Mouse (Mus musculus): Measurements from ENCODE around the gene Smim7. TPM values are rescaled to one million over a fixed set of nuclear protein-coding genes. Genes with fewer than 3 reads are reported as not detected.

Gene Smim7
- polyA plus RNA-seq (2015; fragmentation: Nextera tagmentation; extraction: Ambion mirVana): 122 TPM in 2 replicates

GRCm38 (mm10) chr8:72570633-72571610 lies at the start of gene Smim7:
TSS of gene Smim7 (minus strand) at chr8:72571088.
- peak; percentile 96 for ATAC-seq (ENCODE audit: low FRiP score, low read depth)
- H3K9ac ChIP-seq: peak within 1 kb of the TSS; percentile 62
- H3K4me2 ChIP-seq: peak within 1 kb of the TSS; percentile 87
- H3K4me1 ChIP-seq (replicated peaks): peaks cover 36% of the 10 kb centered on the region
- peaks cover 29% of the 10 kb centered on the region for H3K36me3 ChIP-seq
- no peaks in the 10 kb centered on the region for H3K9me3 ChIP-seq
- peak within 1 kb of the TSS; percentile 85 for H3K27ac ChIP-seq (replicated peaks)
- no peaks in the 10 kb centered on the region for H3K27me3 ChIP-seq
- H3K4me3 ChIP-seq: peak within 1 kb of the TSS; percentile 72
- WGBS: under 1% methylated on average over 52 of the region's 52 CpGs

- no peak overlapping the region for H3K4me2 ChIP-seq
- WGBS: 58% methylated on average over 2 of the region's 2 CpGs
- no peaks in the 10 kb centered on the region for H3K9me3 ChIP-seq
- no peaks in the 10 kb centered on the region for H3K4me1 ChIP-seq (replicated peaks)
- no peaks in the 10 kb centered on the region for H3K27me3 ChIP-seq
- H3K9ac ChIP-seq: no peak overlapping the region
- H3K36me3 ChIP-seq: no peaks in the 10 kb centered on the region
- no peak overlapping the region for H3K4me3 ChIP-seq
- H3K27ac ChIP-seq (replicated peaks): no peak overlapping the region
- no peak for ATAC-seq (ENCODE audit: low FRiP score, low read depth)
Observed at GRCm38 (mm10) chr8:72590198-72590597, 19.3 kb upstream of the Smim7 start.

GRCm38 (mm10) chr8:72589286-72589685 lies 18.4 kb upstream of the Smim7 start:
- H3K4me1 ChIP-seq (replicated peaks): no peaks in the 10 kb centered on the region
- no peak for ATAC-seq (ENCODE audit: low FRiP score, low read depth)
- H3K9ac ChIP-seq: no peak overlapping the region
- no peak overlapping the region for H3K4me3 ChIP-seq
- WGBS: 76% methylated on average over 7 of the region's 7 CpGs
- no peaks in the 10 kb centered on the region for H3K36me3 ChIP-seq
- H3K4me2 ChIP-seq: no peak overlapping the region
- no peaks in the 10 kb centered on the region for H3K27me3 ChIP-seq
- H3K27ac ChIP-seq (replicated peaks): no peak overlapping the region
- no peaks in the 10 kb centered on the region for H3K9me3 ChIP-seq

- Histone ChIP-seq H3K4me1 (replicated peaks) (no peaks in the 10 kb centered on the region), H3K27ac (replicated peaks) (no peak overlapping the region), H3K4me2 (no peak overlapping the region), H3K9me3 (no peaks in the 10 kb centered on the region), H3K36me3 (no peaks in the 10 kb centered on the region), H3K27me3 (no peaks in the 10 kb centered on the region), H3K9ac (no peak overlapping the region), H3K4me3 (no peak overlapping the region)
- 90% methylated on average over 10 of the region's 10 CpGs for WGBS
- no peak for ATAC-seq (ENCODE audit: low FRiP score, low read depth)
Observed at GRCm38 (mm10) chr8:72588865-72589264, 18.0 kb upstream of the Smim7 start.

GRCm38 (mm10) chr8:72587806-72588205 lies 16.9 kb upstream of the Smim7 start:
- Histone ChIP-seq H3K27ac (replicated peaks) (no peak overlapping the region), H3K4me1 (replicated peaks) (no peaks in the 10 kb centered on the region), H3K9me3 (no peaks in the 10 kb centered on the region), H3K9ac (no peak overlapping the region), H3K4me2 (no peak overlapping the region), H3K27me3 (no peaks in the 10 kb centered on the region), H3K36me3 (no peaks in the 10 kb centered on the region), H3K4me3 (no peak overlapping the region)
- WGBS: 67% methylated on average over 6 of the region's 6 CpGs
- ATAC-seq (ENCODE audit: low FRiP score, low read depth): no peak; the same call in 1 of the 2 replicates

- 84% methylated on average over 6 of the region's 6 CpGs for WGBS
- no peak for ATAC-seq (ENCODE audit: low FRiP score, low read depth)
- no peaks in the 10 kb centered on the region for H3K4me1 ChIP-seq (replicated peaks)
Observed at GRCm38 (mm10) chr8:72584390-72584789, 13.5 kb upstream of the Smim7 start.

GRCm38 (mm10) chr8:72583056-72583771 lies 12.3 kb upstream of the Smim7 start:
- Histone ChIP-seq H3K27me3 (no peaks in the 10 kb centered on the region), H3K36me3 (peaks cover 11% of the 10 kb centered on the region), H3K9me3 (no peaks in the 10 kb centered on the region), H3K9ac (no peak overlapping the region), H3K4me1 (replicated peaks) (no peaks in the 10 kb centered on the region), H3K27ac (replicated peaks) (no peak overlapping the region), H3K4me3 (no peak overlapping the region), H3K4me2 (no peak overlapping the region)
- 82% methylated on average over 7 of the region's 7 CpGs for WGBS
- no peak for ATAC-seq (ENCODE audit: low FRiP score, low read depth)

More at GRCm38 (mm10) chr8:72584390-72584789, 13.5 kb upstream of the Smim7 start:
- H3K27ac ChIP-seq (replicated peaks): no peak overlapping the region
- H3K4me2 ChIP-seq: no peak overlapping the region
- H3K9ac ChIP-seq: no peak overlapping the region
- no peaks in the 10 kb centered on the region for H3K27me3 ChIP-seq
- H3K9me3 ChIP-seq: no peaks in the 10 kb centered on the region
- H3K4me3 ChIP-seq: no peak overlapping the region
- H3K36me3 ChIP-seq: peaks cover 11% of the 10 kb centered on the region

GRCm38 (mm10) chr8:72579374-72579773 lies 8.5 kb upstream of the Smim7 start:
- 74% methylated on average over 9 of the region's 9 CpGs for WGBS
- no peak overlapping the region for H3K27ac ChIP-seq (replicated peaks)
- no peak for ATAC-seq (ENCODE audit: low FRiP score, low read depth)

DNA sequence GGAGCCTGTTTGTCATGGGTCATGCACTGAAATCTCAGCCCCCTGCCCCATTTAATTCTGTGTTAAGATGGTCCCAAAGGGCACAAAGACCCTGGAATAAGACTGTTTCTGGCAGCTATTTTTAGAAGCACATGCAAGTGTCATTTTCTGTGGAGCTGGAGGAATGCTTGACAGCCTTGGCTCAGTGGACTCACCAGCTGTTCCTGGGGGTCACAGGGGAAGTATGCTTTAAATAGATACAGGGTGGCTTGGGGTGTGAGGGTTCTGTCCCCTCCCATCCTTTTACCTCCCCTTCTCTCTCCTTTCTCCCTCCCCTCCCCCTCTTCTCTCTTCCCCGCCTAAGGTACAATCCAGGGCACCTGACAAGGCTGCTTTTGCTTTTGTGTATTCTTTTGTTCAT lies 7.1 kb upstream of the Smim7 start:
- no peak overlapping the region for H3K4me3 ChIP-seq
- WGBS: 63% methylated on average over 1 of the region's 1 CpGs
- no peaks in the 10 kb centered on the region for H3K9me3 ChIP-seq
- H3K4me2 ChIP-seq: no peak overlapping the region
- H3K27ac ChIP-seq (replicated peaks): no peak overlapping the region
- H3K36me3 ChIP-seq: peaks cover 11% of the 10 kb centered on the region
- no peaks in the 10 kb centered on the region for H3K27me3 ChIP-seq
- H3K4me1 ChIP-seq (replicated peaks): peaks cover 9% of the 10 kb centered on the region
- no peak overlapping the region for H3K9ac ChIP-seq
- no peak for ATAC-seq (ENCODE audit: low FRiP score, low read depth)

More at GRCm38 (mm10) chr8:72579374-72579773, 8.5 kb upstream of the Smim7 start:
- no peaks in the 10 kb centered on the region for H3K9me3 ChIP-seq
- no peak overlapping the region for H3K4me3 ChIP-seq
- H3K9ac ChIP-seq: no peak overlapping the region
- peaks cover 11% of the 10 kb centered on the region for H3K36me3 ChIP-seq
- H3K27me3 ChIP-seq: no peaks in the 10 kb centered on the region
- no peak overlapping the region for H3K4me2 ChIP-seq
- H3K4me1 ChIP-seq (replicated peaks): no peaks in the 10 kb centered on the region

DNA sequence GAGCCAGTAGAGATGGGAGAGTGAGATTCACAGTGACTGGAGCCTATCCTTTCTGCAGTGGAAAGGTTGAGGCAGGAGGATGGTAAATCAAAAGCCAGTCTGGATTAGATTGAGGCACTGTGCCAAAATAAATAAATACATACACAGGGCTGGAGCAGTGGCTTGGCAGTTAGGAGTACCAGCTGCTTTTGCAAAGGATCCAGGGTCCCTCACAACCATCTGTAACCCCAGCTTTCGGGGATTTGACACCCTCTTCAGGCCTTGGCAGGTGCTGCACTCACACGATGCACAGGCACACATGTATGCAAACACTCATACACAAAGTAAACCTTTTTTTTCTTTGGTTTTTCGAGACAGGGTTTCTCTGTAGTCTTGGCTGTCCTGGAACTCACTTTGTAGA lies 6.4 kb upstream of the Smim7 start:
- peaks cover 11% of the 10 kb centered on the region for H3K36me3 ChIP-seq
- no peaks in the 10 kb centered on the region for H3K27me3 ChIP-seq
- no peak overlapping the region for H3K4me3 ChIP-seq
- H3K4me1 ChIP-seq (replicated peaks): peaks cover 15% of the 10 kb centered on the region
- 81% methylated on average over 3 of the region's 3 CpGs for WGBS
- no peak for ATAC-seq (ENCODE audit: low FRiP score, low read depth)
- H3K4me2 ChIP-seq: no peak overlapping the region
- no peak overlapping the region for H3K9ac ChIP-seq
- H3K9me3 ChIP-seq: no peaks in the 10 kb centered on the region
- no peak overlapping the region for H3K27ac ChIP-seq (replicated peaks)

GRCm38 (mm10) chr8:72575915-72576314 lies 5.0 kb upstream of the Smim7 start:
- 97% methylated on average over 6 of the region's 6 CpGs for WGBS
- H3K4me3 ChIP-seq: no peak overlapping the region
- H3K9me3 ChIP-seq: no peaks in the 10 kb centered on the region
- H3K9ac ChIP-seq: no peak overlapping the region
- no peaks in the 10 kb centered on the region for H3K27me3 ChIP-seq
- H3K36me3 ChIP-seq: peaks cover 7% of the 10 kb centered on the region
- no peak for ATAC-seq (ENCODE audit: low FRiP score, low read depth)
- H3K27ac ChIP-seq (replicated peaks): no peak overlapping the region
- H3K4me2 ChIP-seq: no peak overlapping the region
- peaks cover 16% of the 10 kb centered on the region for H3K4me1 ChIP-seq (replicated peaks)

DNA sequence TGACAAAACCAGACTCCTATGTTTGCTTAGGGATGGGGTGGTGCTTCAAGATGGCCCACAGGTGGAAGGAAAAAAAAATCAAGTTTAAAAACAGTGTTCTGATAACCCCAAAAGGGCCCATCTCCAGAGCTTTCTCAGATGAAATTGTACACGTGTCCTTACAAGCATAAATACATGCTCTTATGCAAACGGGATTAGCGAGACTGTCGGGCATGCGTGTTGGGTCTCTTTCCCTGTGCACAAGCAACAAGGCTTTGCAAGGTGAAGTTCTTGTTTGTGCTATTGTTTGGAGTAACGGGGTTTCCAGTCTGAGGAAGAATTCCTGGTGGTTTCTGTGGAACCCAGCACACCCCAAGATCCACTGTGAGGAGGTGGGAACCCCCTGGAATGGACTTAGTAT lies 2.6 kb upstream of the Smim7 start:
- Histone ChIP-seq H3K4me3 (no peak overlapping the region), H3K9ac (no peak overlapping the region), H3K36me3 (peaks cover 5% of the 10 kb centered on the region; the same call in 1 of the 2 replicates), H3K9me3 (no peaks in the 10 kb centered on the region), H3K27ac (replicated peaks) (no peak overlapping the region), H3K27me3 (no peaks in the 10 kb centered on the region), H3K4me2 (peak overlapping the region; percentile 87), H3K4me1 (replicated peaks) (peaks cover 35% of the 10 kb centered on the region)
- WGBS: 84% methylated on average over 6 of the region's 6 CpGs
- no peak for ATAC-seq (ENCODE audit: low FRiP score, low read depth)
